Mouse (Mus musculus): ENCODE measurements around the gene Shc3.

- TF ChIP-seq TAL1 (IDR thresholded peaks at IDR 0.05; ENCODE audit: low read length) (no peak), POLR2AphosphoS2 (IDR thresholded peaks at IDR 0.05; ENCODE audit: low read length) (no peak), HCFC1 (IDR thresholded peaks at IDR 0.05; ENCODE audit: low read depth, low read length) (no peak), CTCF (IDR thresholded peaks at IDR 0.05 in 2 of 3, conservative IDR thresholded peaks at IDR 0.05 in 1 of 3; ENCODE audit: control insufficient read depth in 1 of 3, insufficient read depth in 1 of 3, low read depth in 2 of 3, low read length in 3 of 3, poor library complexity in 1 of 3, severe bottlenecking in 1 of 3) (no peak), POLR2A (IDR thresholded peaks at IDR 0.05; ENCODE audit: control insufficient read depth in 1 of 2, insufficient read depth in 1 of 2, low read depth in 1 of 2, low read length in 2 of 2, poor library complexity in 1 of 2) (no peak)
Measured at GRCm38 (mm10) chr13:51568911-51569684, at the start of gene Shc3.
